Mouse (Mus musculus) kidney, postnatal 0 days (tissue): ENCODE results near the gene Gm12216. TPM values are rescaled to one million over a fixed set of nuclear protein-coding genes. Genes with fewer than 3 reads are reported as not detected.
"Not testable (repeated sequence)": the region's sequence is repeated elsewhere in the genome, so short reads cannot be mapped to it uniquely, and the experiment has no call there.

ENCODE experiments used
- ATAC-seq: fragments of 200-750 bp; cut with Nextera tagmentation; replicated peaks from 2 replicates; pipeline ENCODE4 v1.8.0; 2017; ENCODE audit warnings: low read depth, moderate number of reproducible peaks, moderate TSS enrichment, moderate library complexity; ENCODE audit not compliant: low FRiP score
- DNase-seq: peaks from one replicate; pipeline ENCODE4 v3.0.0-alpha.2; 2016; ENCODE audit warnings: low spot score
- H3K27ac ChIP-seq: fragments of 300-500 bp; sonication (generic); 2 replicates; pipeline ENCODE4 v1.5.1; 2014; ENCODE audit warnings: mild to moderate bottlenecking
- H3K27me3 ChIP-seq: fragments of 300-500 bp; sonication (generic); 2 replicates; pipeline ENCODE4 v1.6.1; 2014; ENCODE audit warnings: low read length, mixed read lengths; ENCODE audit not compliant: insufficient read depth
- H3K36me3 ChIP-seq: fragments of 300-500 bp; sonication (generic); 2 replicates; pipeline ENCODE4 v1.6.1; 2014; ENCODE audit warnings: low read length, mixed read lengths; ENCODE audit not compliant: insufficient read depth
- H3K4me1 ChIP-seq: fragments of 300-500 bp; sonication (generic); replicated peaks from 2 replicates; pipeline ENCODE4 v1.6.1; 2014; ENCODE audit warnings: antibody characterized with exemption, low read length, mixed read lengths; ENCODE audit not compliant: insufficient read depth
- H3K4me2 ChIP-seq: fragments of 300-500 bp; sonication (generic); 2 replicates; pipeline ENCODE4 v1.6.1; 2014; ENCODE audit warnings: mild to moderate bottlenecking, low read length, moderate library complexity, mixed read lengths
- H3K4me3 ChIP-seq: fragments of 300-500 bp; sonication (generic); replicated peaks from 2 replicates; pipeline ENCODE4 v1.5.1; 2014; ENCODE audit warnings: low read depth, low read length
- H3K9ac ChIP-seq: fragments of 300-500 bp; sonication (generic); 2 replicates; pipeline ENCODE4 v1.6.1; 2014; ENCODE audit warnings: low read depth, low read length
- H3K9me3 ChIP-seq: fragments of 300-500 bp; sonication (generic); replicated peaks from 2 replicates; pipeline ENCODE4 v1.6.1; 2016; ENCODE audit warnings: low read length, inconsistent platforms, mixed read lengths
- CTCF ChIP-seq: IDR thresholded peaks from 2 replicates; pipeline ENCODE4 v1.5.1; 2016; ENCODE audit warnings: antibody characterized with exemption, low read depth, mild to moderate bottlenecking, moderate library complexity
- WGBS: fragments of 180-500 bp; shearing (Covaris S2); extraction: QIAGEN DNeasy Blood & Tissue Kit; methylation state at CpG from one replicate; pipeline ENCODE4 v1.1.7; 2014; 5-methylcytosine and 5-hydroxymethylcytosine counted together
- polyA plus RNA-seq: library from polyadenylated mRNA; unstranded; fragments of >200 nt; fragmentation: Nextera tagmentation; extraction: Ambion mirVana; gene quantifications from 2 replicates; pipeline ENCODE4 v1.2.1, GENCODE M21; 2015

The Gm12216 gene
- polyA plus RNA-seq, 1 experiment from 2014 or later, result 2.3 TPM

DNA sequence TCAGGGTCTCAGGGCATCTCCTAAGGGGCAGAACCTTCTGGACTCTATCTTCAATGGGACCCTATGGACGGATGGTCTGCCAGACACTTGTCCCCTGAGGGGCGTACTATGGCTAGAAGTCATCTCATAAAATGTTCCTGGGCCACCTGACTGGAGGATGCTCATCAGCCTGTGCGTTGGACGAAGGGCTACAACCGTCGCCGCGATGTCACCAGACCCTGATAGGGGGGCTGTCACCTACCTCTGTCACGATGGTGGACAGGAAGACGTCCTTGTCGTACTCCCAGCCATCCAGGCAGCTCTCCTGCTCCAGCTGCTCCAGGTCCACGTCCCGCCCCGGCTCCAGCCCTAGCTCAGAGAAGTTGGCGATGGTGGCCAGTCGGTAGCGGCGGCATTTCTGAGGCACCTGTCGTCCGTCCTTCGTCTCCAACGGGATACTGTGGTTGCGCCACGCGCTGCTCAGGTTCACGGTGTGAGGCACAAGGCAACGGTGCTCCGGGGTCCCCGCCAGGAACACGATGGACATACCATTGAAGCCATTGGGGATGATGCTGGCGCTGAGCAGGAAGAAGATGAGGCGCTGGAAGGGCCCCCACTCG is 31.9 kb upstream of the Gm12216 start:
- no peak for TF ChIP-seq CTCF

DNA sequence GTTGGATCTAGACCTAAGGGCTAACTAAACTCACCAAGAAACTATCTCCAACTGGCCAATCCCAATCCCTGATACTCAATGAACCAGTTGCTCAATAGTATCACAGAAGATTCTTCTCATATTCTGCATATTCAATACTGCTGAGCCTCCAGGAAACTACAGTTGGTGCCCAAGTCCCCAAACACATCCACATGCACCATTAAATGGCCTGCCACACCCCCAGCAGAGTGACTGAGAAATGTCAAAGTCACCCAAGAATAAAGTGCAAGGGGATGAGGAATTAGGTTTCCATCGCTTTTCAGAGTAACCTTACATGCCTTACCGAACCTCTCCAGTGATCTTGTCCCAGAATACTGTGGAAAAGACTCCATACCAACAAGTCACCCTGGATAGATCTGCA is 31.2 kb upstream of the Gm12216 start:
- WGBS, result 80% methylated on average over 2 of the region's 2 CpGs
- DNase-seq (no peak), ATAC-seq (no peak)
- Histone ChIP-seq H3K9me3 (no peaks in the 10 kb centered on the region), H3K4me1 (peaks cover 8% of the 10 kb centered on the region), H3K36me3 (no peaks in the 10 kb centered on the region; the same call in 1 of the 2 replicates), H3K4me3 (peak overlapping the region; percentile 49), H3K27ac (no peak overlapping the region), H3K4me2 (peak overlapping the region; percentile 73), H3K9ac (no peak overlapping the region), H3K27me3 (no peaks in the 10 kb centered on the region)
- no peak for TF ChIP-seq CTCF

More for the DNA sequence above, 31.9 kb upstream of the Gm12216 start:
- WGBS, result 2% methylated on average over 33 of the region's 33 CpGs
- H3K36me3 ChIP-seq, result no peaks in the 10 kb centered on the region; the same call in 1 of the 2 replicates
- no peaks in the 10 kb centered on the region for H3K27me3 ChIP-seq
- H3K27ac ChIP-seq, result peak overlapping the region; percentile 65
- peak overlapping the region; percentile 73 for H3K4me2 ChIP-seq
- peak overlapping the region; percentile 49 for H3K4me3 ChIP-seq
- no peak for DNase-seq
- H3K9ac ChIP-seq, result peak overlapping the region; percentile 72
- H3K4me1 ChIP-seq, result peaks cover 8% of the 10 kb centered on the region
- no peaks in the 10 kb centered on the region for H3K9me3 ChIP-seq
- ATAC-seq, result peak; percentile 0; the same call in 1 of the 2 replicates

DNA sequence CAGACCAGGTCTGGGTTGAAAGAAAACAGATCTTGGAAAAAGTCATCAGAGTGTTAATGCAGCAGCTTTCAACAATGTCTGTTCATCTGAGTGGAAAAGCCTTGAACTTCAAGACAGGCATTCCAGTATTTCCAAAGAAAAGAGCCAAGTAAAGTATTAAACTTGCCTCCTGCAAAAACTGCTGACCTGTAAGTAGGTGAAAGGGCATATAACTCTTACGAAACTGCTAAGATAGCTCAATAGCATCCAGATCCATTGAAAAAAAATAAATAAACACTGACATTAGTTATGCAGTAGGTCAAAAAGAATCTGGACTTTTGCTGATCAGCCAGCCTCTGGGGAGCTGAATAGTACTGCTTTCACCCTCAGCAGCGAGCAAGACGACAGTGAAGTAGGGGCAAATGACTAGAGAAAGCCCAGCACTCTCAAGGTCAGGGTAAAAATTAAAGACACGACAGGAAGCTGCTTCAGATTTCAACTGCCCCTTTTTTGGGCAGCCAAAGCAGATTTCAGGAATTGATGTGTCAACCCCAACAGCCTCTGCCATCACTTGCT is 30.1 kb upstream of the Gm12216 start:
- Histone ChIP-seq H3K9me3 (no peaks in the 10 kb centered on the region), H3K4me1 (peaks cover 8% of the 10 kb centered on the region), H3K4me3 (no peak overlapping the region), H3K9ac (no peak overlapping the region), H3K27ac (peak overlapping the region; percentile 54; the same call in 1 of the 2 replicates), H3K4me2 (peak overlapping the region; percentile 8; the same call in 1 of the 2 replicates), H3K36me3 (no peaks in the 10 kb centered on the region; the same call in 1 of the 2 replicates), H3K27me3 (no peaks in the 10 kb centered on the region)
- ATAC-seq, result no peak
- peak; percentile 39 for DNase-seq
- WGBS, result 39% methylated on average over 4 of the region's 4 CpGs
- no peak for TF ChIP-seq CTCF

DNA sequence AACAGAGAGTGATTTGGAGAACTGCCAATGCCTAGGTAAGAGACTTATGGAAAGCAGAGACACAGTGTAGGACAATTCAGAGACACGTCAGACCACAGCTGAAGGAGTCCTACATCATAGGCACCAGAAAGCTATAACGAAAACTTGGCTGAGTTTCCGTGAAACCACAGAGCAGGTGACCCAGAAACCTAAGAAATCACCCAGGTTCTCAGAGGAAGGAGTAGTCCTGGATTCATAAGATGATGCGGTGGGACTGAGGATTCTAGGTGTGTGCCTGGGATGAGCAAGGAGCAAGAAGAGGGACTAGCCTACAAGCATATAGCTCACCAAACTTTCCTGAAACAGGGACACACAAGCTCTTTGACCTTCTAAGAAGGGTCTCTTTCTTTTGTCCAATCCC is 29.2 kb upstream of the Gm12216 start:
- H3K9me3 ChIP-seq, result no peaks in the 10 kb centered on the region
- ATAC-seq, result no peak
- WGBS, result 67% methylated on average over 4 of the region's 4 CpGs
- DNase-seq, result no peak
- H3K9ac ChIP-seq, result no peak overlapping the region
- no peaks in the 10 kb centered on the region; the same call in 1 of the 2 replicates for H3K36me3 ChIP-seq
- no peaks in the 10 kb centered on the region for H3K27me3 ChIP-seq
- peaks cover 8% of the 10 kb centered on the region for H3K4me1 ChIP-seq
- no peak overlapping the region for H3K4me3 ChIP-seq
- H3K4me2 ChIP-seq, result peak overlapping the region; percentile 8; the same call in 1 of the 2 replicates
- peak overlapping the region; percentile 54; the same call in 1 of the 2 replicates for H3K27ac ChIP-seq
- no peak for TF ChIP-seq CTCF

DNA sequence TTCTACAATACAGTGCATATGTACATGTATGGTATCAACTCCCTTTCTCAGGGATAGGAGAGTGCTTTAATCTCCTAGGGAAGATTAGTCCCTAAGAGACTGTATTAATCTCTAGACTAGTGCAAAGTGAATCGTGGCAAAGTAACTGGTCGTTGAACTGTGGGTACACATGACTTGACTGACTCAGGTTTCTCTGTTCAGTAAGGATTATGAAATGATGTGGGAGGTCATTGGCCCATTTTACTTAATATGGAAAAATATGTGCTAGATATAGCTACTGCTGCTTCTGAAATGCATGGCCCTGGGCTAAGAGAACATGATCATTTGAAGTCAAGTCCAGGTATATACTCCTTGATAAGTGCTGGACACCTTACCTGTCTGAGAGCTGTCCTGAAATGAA is 24.2 kb upstream of the Gm12216 start:
- Histone ChIP-seq H3K9ac (no peak overlapping the region), H3K9me3 (no peaks in the 10 kb centered on the region), H3K27me3 (no peaks in the 10 kb centered on the region), H3K27ac (no peak overlapping the region), H3K4me2 (no peak overlapping the region), H3K4me1 (peaks cover 4% of the 10 kb centered on the region; the same call in 1 of the 2 replicates), H3K4me3 (no peak overlapping the region), H3K36me3 (no peaks in the 10 kb centered on the region; the same call in 1 of the 2 replicates)
- no peak for TF ChIP-seq CTCF
- DNase-seq (no peak), ATAC-seq (no peak)
- WGBS, result 88% methylated on average over 2 of the region's 2 CpGs

DNA sequence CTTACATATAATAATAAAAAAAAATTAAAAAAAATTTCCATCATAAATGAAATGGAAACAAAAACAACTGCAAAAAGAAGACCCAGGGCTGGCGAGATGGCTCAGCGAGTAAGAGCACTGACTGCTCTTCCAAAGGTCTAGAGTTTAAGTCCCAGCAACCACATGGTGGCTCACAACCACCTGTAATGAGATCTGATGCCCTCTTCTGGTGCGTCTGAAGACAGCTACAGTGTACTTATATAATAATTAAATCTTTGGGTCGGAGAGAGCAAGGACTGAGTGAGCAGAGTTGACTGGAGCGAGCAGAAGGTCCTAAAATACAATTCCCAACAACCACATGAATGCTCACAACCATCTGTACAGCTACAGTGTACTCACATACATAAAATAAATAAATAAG is 19.0 kb upstream of the Gm12216 start:
- not testable (repeated sequence) for H3K27me3 ChIP-seq, H3K36me3 ChIP-seq, H3K9ac ChIP-seq, ATAC-seq, H3K9me3 ChIP-seq, H3K4me2 ChIP-seq, H3K4me3 ChIP-seq, H3K27ac ChIP-seq, DNase-seq, H3K4me1 ChIP-seq
- 86% methylated on average over 5 of the region's 5 CpGs for WGBS
